Mouse (Mus musculus) neural tube, embryonic 13.5 days (tissue): Measurements from ENCODE around the gene Tigd4. TPM values are rescaled to one million over a fixed set of nuclear protein-coding genes. Genes with fewer than 3 reads are reported as not detected.

Source experiments
- ATAC-seq: fragments of 200-750 bp; cut with Nextera tagmentation; 2 replicates; pipeline ENCODE4 v1.8.0; 2017; ENCODE audit warnings: low read depth, mild to moderate bottlenecking, moderate TSS enrichment, moderate library complexity
- H3K27ac ChIP-seq: fragments of 300-500 bp; sonication (generic); replicated peaks from 2 replicates; pipeline ENCODE4 v1.5.1; 2015; ENCODE audit warnings: moderate library complexity, mild to moderate bottlenecking, inconsistent platforms
- H3K27me3 ChIP-seq: fragments of 300-500 bp; sonication (generic); 2 replicates; pipeline ENCODE4 v1.6.1; 2015; ENCODE audit warnings: mild to moderate bottlenecking, inconsistent platforms
- H3K36me3 ChIP-seq: fragments of 300-500 bp; sonication (generic); 2 replicates; pipeline ENCODE4 v1.6.1; 2015; ENCODE audit warnings: mild to moderate bottlenecking, inconsistent platforms
- H3K4me1 ChIP-seq: fragments of 300-500 bp; sonication (generic); replicated peaks from 2 replicates; pipeline ENCODE4 v1.6.1; 2015; ENCODE audit warnings: inconsistent platforms
- H3K4me2 ChIP-seq: fragments of 300-500 bp; sonication (generic); 2 replicates; pipeline ENCODE4 v1.6.1; 2015; ENCODE audit warnings: inconsistent platforms, mild to moderate bottlenecking, moderate library complexity
- H3K4me3 ChIP-seq: fragments of 300-500 bp; sonication (generic); 2 replicates; pipeline ENCODE4 v1.5.1; 2015; ENCODE audit warnings: mild to moderate bottlenecking, inconsistent platforms
- H3K9ac ChIP-seq: fragments of 300-500 bp; sonication (generic); 2 replicates; pipeline ENCODE4 v1.6.1; 2015; ENCODE audit warnings: moderate library complexity, mild to moderate bottlenecking, inconsistent platforms
- H3K9me3 ChIP-seq: fragments of 300-500 bp; sonication (generic); 2 replicates; pipeline ENCODE4 v1.6.1; 2016; ENCODE audit warnings: inconsistent platforms
- WGBS: fragments of 180-500 bp; shearing (Covaris S2); methylation state at CpG from one replicate; pipeline ENCODE4 v1.1.7; 2015; 5-methylcytosine and 5-hydroxymethylcytosine counted together
- polyA plus RNA-seq: library from polyadenylated mRNA; unstranded; fragments of >200 nt; fragmentation: Nextera tagmentation; extraction: Ambion mirVana; gene quantifications from 2 replicates; pipeline ENCODE4 v1.2.1, GENCODE M21; 2015

Tigd4 gene
- polyA plus RNA-seq, 1 experiment from 2014 or later, result not detected

- H3K27me3 ChIP-seq, result no peaks in the 10 kb centered on the region
- under 1% methylated on average over 27 of the region's 27 CpGs for WGBS
- H3K27ac ChIP-seq, result peak overlapping the region; percentile 88
- H3K36me3 ChIP-seq, result no peaks in the 10 kb centered on the region
- H3K4me1 ChIP-seq, result peaks cover 40% of the 10 kb centered on the region
- ATAC-seq, result peak; percentile 68
- peak overlapping the region; percentile 87 for H3K4me3 ChIP-seq
- H3K9me3 ChIP-seq, result no peaks in the 10 kb centered on the region
- H3K4me2 ChIP-seq, result peak overlapping the region; percentile 91
- H3K9ac ChIP-seq, result peak overlapping the region; percentile 88
These were observed 10.5 kb upstream of the Tigd4 start for GRCm38 (mm10) chr3:84582913-84583276.

DNA sequence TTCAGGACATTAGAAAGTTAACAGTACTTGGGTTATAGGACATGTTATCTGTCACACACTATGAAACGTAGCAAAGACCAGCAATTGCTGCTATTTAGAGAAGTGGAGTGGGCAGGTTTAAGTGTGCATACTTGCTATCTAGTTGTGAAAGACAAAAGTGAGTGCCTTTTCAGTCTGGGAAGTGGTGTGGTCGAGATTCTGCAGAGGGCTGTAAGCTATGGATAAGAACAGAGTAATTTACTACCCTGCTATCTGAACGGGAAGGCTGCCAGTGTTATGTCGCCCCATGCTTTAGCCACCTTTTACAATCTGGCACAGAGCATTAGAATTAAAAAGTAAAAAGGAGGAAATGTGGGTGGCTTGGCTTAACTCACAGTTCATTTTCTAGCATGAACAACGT, 6.6 kb upstream of the Tigd4 start:
- peaks cover 12% of the 10 kb centered on the region for H3K4me1 ChIP-seq
- H3K4me2 ChIP-seq, result no peak overlapping the region
- WGBS, result 54% methylated on average over 5 of the region's 5 CpGs
- no peaks in the 10 kb centered on the region for H3K9me3 ChIP-seq
- H3K9ac ChIP-seq, result no peak overlapping the region
- no peak overlapping the region for H3K4me3 ChIP-seq
- ATAC-seq, result no peak
- no peaks in the 10 kb centered on the region for H3K36me3 ChIP-seq
- H3K27ac ChIP-seq, result no peak overlapping the region
- H3K27me3 ChIP-seq, result no peaks in the 10 kb centered on the region

- peak overlapping the region; percentile 16 for H3K4me3 ChIP-seq
- H3K27me3 ChIP-seq, result peaks cover 7% of the 10 kb centered on the region; the same call in 1 of the 2 replicates
- H3K9me3 ChIP-seq, result no peaks in the 10 kb centered on the region
- peaks cover 7% of the 10 kb centered on the region for H3K4me1 ChIP-seq
- H3K36me3 ChIP-seq, result no peaks in the 10 kb centered on the region
- no peak for ATAC-seq
- WGBS, result 13% methylated on average over 23 of the region's 23 CpGs
- H3K27ac ChIP-seq, result no peak overlapping the region
- no peak overlapping the region for H3K9ac ChIP-seq
- peak overlapping the region; percentile 47 for H3K4me2 ChIP-seq
These were observed 1.7 kb downstream of the Tigd4 start for GRCm38 (mm10) chr3:84594894-84595676.

- H3K4me3 ChIP-seq, result no peak overlapping the region
- WGBS, result 41% methylated on average over 5 of the region's 5 CpGs
- no peak for ATAC-seq
These were observed 2.4 kb downstream of the Tigd4 start for GRCm38 (mm10) chr3:84595677-84596234.

GRCm38 (mm10) chr3:84597996-84598734, 4.8 kb downstream of the Tigd4 start:
- 89% methylated on average over 6 of the region's 6 CpGs for WGBS
- H3K27ac ChIP-seq, result no peak overlapping the region
- H3K4me1 ChIP-seq, result peaks cover 7% of the 10 kb centered on the region
- H3K9ac ChIP-seq, result no peak overlapping the region
- H3K4me3 ChIP-seq, result no peak overlapping the region
- no peaks in the 10 kb centered on the region for H3K9me3 ChIP-seq
- no peak overlapping the region for H3K4me2 ChIP-seq
- no peaks in the 10 kb centered on the region for H3K36me3 ChIP-seq
- no peak for ATAC-seq
- H3K27me3 ChIP-seq, result peaks cover 7% of the 10 kb centered on the region; the same call in 1 of the 2 replicates

More at GRCm38 (mm10) chr3:84595677-84596234, 2.4 kb downstream of the Tigd4 start:
- H3K27ac ChIP-seq, result no peak overlapping the region
- H3K4me2 ChIP-seq, result peak overlapping the region; percentile 47
- peaks cover 7% of the 10 kb centered on the region; the same call in 1 of the 2 replicates for H3K27me3 ChIP-seq
- H3K4me1 ChIP-seq, result peaks cover 7% of the 10 kb centered on the region
- no peak overlapping the region for H3K9ac ChIP-seq
- H3K9me3 ChIP-seq, result no peaks in the 10 kb centered on the region
- no peaks in the 10 kb centered on the region for H3K36me3 ChIP-seq

GRCm38 (mm10) chr3:84598756-84599155, 5.4 kb downstream of the Tigd4 start:
- ATAC-seq, result no peak
- H3K9me3 ChIP-seq, result no peaks in the 10 kb centered on the region
- peaks cover 7% of the 10 kb centered on the region for H3K4me1 ChIP-seq
- H3K4me2 ChIP-seq, result no peak overlapping the region
- WGBS, result 83% methylated on average over 6 of the region's 6 CpGs
- no peak overlapping the region for H3K27ac ChIP-seq
- H3K4me3 ChIP-seq, result no peak overlapping the region
- peaks cover 7% of the 10 kb centered on the region; the same call in 1 of the 2 replicates for H3K27me3 ChIP-seq
- H3K36me3 ChIP-seq, result no peaks in the 10 kb centered on the region
- no peak overlapping the region for H3K9ac ChIP-seq

- Histone ChIP-seq H3K4me3 (no peak overlapping the region), H3K36me3 (no peaks in the 10 kb centered on the region), H3K4me2 (no peak overlapping the region), H3K4me1 (no peaks in the 10 kb centered on the region), H3K27ac (no peak overlapping the region), H3K9me3 (0 out of 2 replicates have a peak, but pooled peaks cover 7% of the 10 kb centered on the region), H3K27me3 (no peaks in the 10 kb centered on the region), H3K9ac (no peak overlapping the region)
- WGBS, result 82% methylated on average over 9 of the region's 9 CpGs
- no peak for ATAC-seq
These were observed 8.6 kb downstream of the Tigd4 start for GRCm38 (mm10) chr3:84601870-84602495.

DNA sequence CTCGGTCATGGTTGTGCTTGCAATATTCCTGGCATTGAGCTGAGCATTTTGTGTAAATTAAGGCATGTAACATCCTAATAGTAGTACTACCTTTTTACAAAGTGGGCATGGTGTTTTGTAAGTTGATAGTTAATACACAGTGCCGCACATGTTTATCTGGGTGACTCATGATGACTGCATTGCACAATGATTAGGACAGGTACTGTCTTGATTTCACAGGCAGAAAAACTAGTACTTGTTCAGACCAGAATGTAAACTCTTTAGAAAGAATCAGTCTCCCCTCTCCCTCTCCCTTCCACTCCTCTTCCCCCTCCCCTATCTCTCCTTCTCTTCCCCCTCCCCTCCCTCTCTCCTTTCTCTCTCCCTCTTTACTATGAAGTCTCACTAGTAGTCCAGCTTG, 9.4 kb downstream of the Tigd4 start:
- WGBS, result 96% methylated on average over 2 of the region's 2 CpGs
- ATAC-seq, result no peak
- H3K27me3 ChIP-seq, result no peaks in the 10 kb centered on the region
- no peak overlapping the region for H3K27ac ChIP-seq
- H3K36me3 ChIP-seq, result no peaks in the 10 kb centered on the region
- H3K4me2 ChIP-seq, result no peak overlapping the region
- no peaks in the 10 kb centered on the region for H3K4me1 ChIP-seq
- no peak overlapping the region for H3K9ac ChIP-seq
- 0 out of 2 replicates have a peak, but pooled peaks cover 7% of the 10 kb centered on the region for H3K9me3 ChIP-seq
- no peak overlapping the region for H3K4me3 ChIP-seq

- WGBS, result 62% methylated on average over 8 of the region's 9 CpGs
- H3K27me3 ChIP-seq, result no peaks in the 10 kb centered on the region
- H3K9me3 ChIP-seq, result 0 out of 2 replicates have a peak, but pooled peaks cover 7% of the 10 kb centered on the region
- ATAC-seq, result no peak
- no peak overlapping the region for H3K4me3 ChIP-seq
- H3K27ac ChIP-seq, result no peak overlapping the region
- H3K4me1 ChIP-seq, result no peaks in the 10 kb centered on the region
- no peak overlapping the region for H3K9ac ChIP-seq
- no peak overlapping the region for H3K4me2 ChIP-seq
- H3K36me3 ChIP-seq, result no peaks in the 10 kb centered on the region
These were observed 9.8 kb downstream of the Tigd4 start for GRCm38 (mm10) chr3:84603212-84603611.

DNA sequence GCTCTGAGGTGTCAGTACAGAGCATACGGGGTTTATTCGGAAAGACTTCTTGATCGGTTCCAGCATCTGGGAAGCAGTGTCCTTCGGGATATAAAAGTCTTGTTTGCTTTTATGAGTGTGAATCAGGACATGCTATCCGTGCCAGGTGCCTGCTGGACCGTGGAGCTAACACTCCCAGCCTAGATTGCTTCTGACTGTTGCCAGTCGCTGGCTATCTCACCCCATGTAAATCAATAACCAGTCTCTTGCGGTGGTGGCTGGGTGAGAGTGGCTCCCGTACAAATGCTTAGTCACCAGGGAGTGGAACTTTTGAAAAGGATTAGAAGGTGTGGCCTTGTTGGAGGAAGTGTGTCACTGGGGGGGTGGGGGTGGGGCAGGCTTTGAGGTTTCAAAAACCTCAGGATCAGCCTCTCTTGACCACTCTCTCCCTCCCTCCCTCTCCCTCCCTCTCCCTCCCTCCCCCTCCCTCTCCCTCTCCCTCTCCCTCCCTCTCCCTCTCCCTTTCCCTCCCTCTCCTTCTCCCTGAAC, 16.9 kb downstream of the Tigd4 start:
- Histone ChIP-seq H3K9me3 (0 out of 2 replicates have a peak, but pooled peaks cover 7% of the 10 kb centered on the region), H3K36me3 (no peaks in the 10 kb centered on the region), H3K4me3 (no peak overlapping the region), H3K27me3 (no peaks in the 10 kb centered on the region), H3K4me2 (no peak overlapping the region), H3K4me1 (no peaks in the 10 kb centered on the region), H3K9ac (no peak overlapping the region), H3K27ac (no peak overlapping the region)
- WGBS, result 79% methylated on average over 9 of the region's 9 CpGs
- ATAC-seq, result no peak

DNA sequence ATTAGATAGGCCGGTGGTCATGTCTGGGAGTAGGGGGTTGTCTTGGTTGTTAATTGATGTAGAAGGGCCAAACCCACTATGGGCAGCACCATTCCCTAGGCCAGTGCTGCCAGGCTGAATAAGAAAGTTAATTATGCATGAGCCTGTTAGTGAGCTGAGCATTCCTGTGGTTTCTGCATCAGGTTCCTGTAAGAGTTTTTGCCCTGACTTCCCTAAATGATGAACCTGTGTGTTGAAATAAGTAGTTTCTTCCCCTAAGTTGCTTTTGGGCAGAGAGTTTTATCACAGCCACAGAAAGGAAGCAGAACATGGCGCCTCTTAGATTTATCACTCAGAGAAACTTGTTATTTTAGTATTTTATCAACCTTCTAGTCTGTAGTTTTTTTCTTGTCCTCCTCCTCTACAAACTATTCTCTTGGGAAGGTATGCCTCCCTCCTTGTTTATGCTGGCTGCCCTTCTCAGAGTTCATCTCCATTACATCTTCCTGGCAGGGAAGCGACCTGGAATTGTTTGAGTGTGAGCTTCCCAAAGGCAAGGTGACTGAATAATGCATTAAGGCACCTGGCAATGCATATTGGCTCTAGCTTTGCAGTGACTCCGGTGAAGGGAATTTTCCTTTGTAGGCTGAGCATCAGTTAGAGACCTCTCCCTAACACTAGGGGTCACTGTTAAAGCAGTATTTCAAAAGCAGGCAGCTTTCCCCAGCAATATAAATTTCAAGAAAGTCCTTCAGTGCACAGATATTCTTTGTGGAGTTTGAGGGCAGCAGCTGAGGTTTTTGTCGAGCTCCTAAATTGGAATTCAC, 21.9 kb downstream of the Tigd4 start:
- H3K4me1 ChIP-seq, result 0 out of 2 replicates have a peak, but pooled peaks cover 3% of the 10 kb centered on the region
- no peaks in the 10 kb centered on the region for H3K9me3 ChIP-seq
- H3K27ac ChIP-seq, result no peak overlapping the region
- no peak overlapping the region for H3K4me2 ChIP-seq
- no peaks in the 10 kb centered on the region for H3K27me3 ChIP-seq
- WGBS, result 25% methylated on average over 5 of the region's 5 CpGs
- no peak for ATAC-seq
- H3K4me3 ChIP-seq, result no peak overlapping the region
- H3K9ac ChIP-seq, result no peak overlapping the region
- H3K36me3 ChIP-seq, result no peaks in the 10 kb centered on the region
